Mouse (Mus musculus) intestine, postnatal 0 days (tissue): ENCODE measurements at regions not wholly inside any gene's neighbourhood (a gene's known extent, or its start where the extent isn't known, plus 50 kb on each side); places are given as distances from the start of the nearest gene placed in this dataset.

Source experiments
- ATAC-seq: fragments of 200-750 bp; cut with Nextera tagmentation; 2 replicates; pipeline ENCODE4 v1.8.0; 2017; ENCODE audit warnings: mild to moderate bottlenecking, moderate TSS enrichment, moderate library complexity
- H3K27ac ChIP-seq: fragments of 300-500 bp; sonication (generic); 2 replicates; pipeline ENCODE4 v1.5.1; 2014; ENCODE audit warnings: mild to moderate bottlenecking, low read depth, low read length, moderate library complexity
- H3K27me3 ChIP-seq: fragments of 300-500 bp; sonication (generic); replicated peaks from 2 replicates; pipeline ENCODE4 v1.6.1; 2014; ENCODE audit warnings: low read length, mixed read lengths; ENCODE audit not compliant: control insufficient read depth, insufficient read depth
- H3K36me3 ChIP-seq: fragments of 300-500 bp; sonication (generic); 2 replicates; pipeline ENCODE4 v1.6.1; 2014; ENCODE audit warnings: mild to moderate bottlenecking, moderate library complexity; ENCODE audit not compliant: control insufficient read depth, insufficient read depth
- H3K4me1 ChIP-seq: fragments of 300-500 bp; sonication (generic); replicated peaks from 2 replicates; pipeline ENCODE4 v1.6.1; 2014; ENCODE audit warnings: antibody characterized with exemption, low read length, mixed read lengths; ENCODE audit not compliant: control insufficient read depth, insufficient read depth
- H3K4me2 ChIP-seq: fragments of 300-500 bp; sonication (generic); replicated peaks from 2 replicates; pipeline ENCODE4 v1.6.1; 2014; ENCODE audit warnings: low read depth, mild to moderate bottlenecking, moderate library complexity
- H3K4me3 ChIP-seq: fragments of 300-500 bp; sonication (generic); 2 replicates; pipeline ENCODE4 v1.5.1; 2014; ENCODE audit warnings: low read depth, low read length
- H3K9ac ChIP-seq: fragments of 300-500 bp; sonication (generic); 2 replicates; pipeline ENCODE4 v1.6.1; 2014; ENCODE audit warnings: mild to moderate bottlenecking, low read depth, low read length
- H3K9me3 ChIP-seq: fragments of 300-500 bp; sonication (generic); 2 replicates; pipeline ENCODE4 v1.6.1; 2016; ENCODE audit warnings: mixed run types; ENCODE audit not compliant: control insufficient read depth
- CTCF ChIP-seq: sonication (generic); IDR thresholded peaks from 2 replicates; pipeline ENCODE4 v1.5.1; 2016; ENCODE audit warnings: low read depth, mild to moderate bottlenecking, control low read depth, antibody characterized with exemption, moderate library complexity
- WGBS: fragments of 180-500 bp; shearing (Covaris S2); extraction: QIAGEN DNeasy Blood & Tissue Kit; methylation state at CpG from one replicate; pipeline ENCODE4 v1.1.7; 2014; 5-methylcytosine and 5-hydroxymethylcytosine counted together

- whole genome bisulfite sequencing: 57% methylated on average over 3 of the region's 3 CpGs
- no peak overlapping the region for H3K4me3 ChIP-seq
Measured at GRCm38 (mm10) chr5:97190695-97191094, 79.3 kb upstream of the Paqr3 start.

DNA sequence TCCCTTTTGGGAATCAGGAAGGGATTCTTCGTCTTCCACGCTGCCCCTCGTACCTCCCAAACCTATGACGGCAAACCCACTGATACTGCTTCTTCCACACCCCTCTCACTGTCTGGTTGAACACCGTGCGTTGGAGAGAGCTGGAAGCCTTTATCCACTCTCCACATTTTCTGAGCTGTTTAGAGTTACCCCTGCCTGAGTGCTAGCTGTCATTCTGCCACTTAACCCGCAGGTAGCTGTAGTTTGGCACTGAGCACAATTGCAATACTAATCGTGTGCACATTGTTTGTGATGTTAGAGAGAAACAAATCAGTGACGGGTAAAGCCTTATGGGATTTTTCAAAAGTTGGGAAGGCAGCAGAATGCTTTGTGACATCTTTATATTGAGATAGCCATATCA, 73.1 kb upstream of the Paqr3 start:
- H3K9ac ChIP-seq: no peak overlapping the region
- no peak overlapping the region for H3K4me2 ChIP-seq
- H3K4me3 ChIP-seq: no peak overlapping the region
- H3K9me3 ChIP-seq: no peaks in the 10 kb centered on the region
- no peaks in the 10 kb centered on the region for H3K4me1 ChIP-seq
- 61% methylated on average over 9 of the region's 9 CpGs for WGBS
- H3K36me3 ChIP-seq: no peaks in the 10 kb centered on the region
- no peaks in the 10 kb centered on the region for H3K27me3 ChIP-seq
- TF ChIP-seq CTCF: no peak
- no peak for ATAC-seq
- H3K27ac ChIP-seq: no peak overlapping the region

More at GRCm38 (mm10) chr5:97190695-97191094, 79.3 kb upstream of the Paqr3 start:
- no peak for TF ChIP-seq CTCF
- ATAC-seq: no peak
- H3K4me1 ChIP-seq: no peaks in the 10 kb centered on the region
- H3K9ac ChIP-seq: no peak overlapping the region
- no peaks in the 10 kb centered on the region for H3K27me3 ChIP-seq
- no peak overlapping the region for H3K27ac ChIP-seq
- no peak overlapping the region for H3K4me2 ChIP-seq
- no peaks in the 10 kb centered on the region for H3K36me3 ChIP-seq
- no peaks in the 10 kb centered on the region for H3K9me3 ChIP-seq

DNA sequence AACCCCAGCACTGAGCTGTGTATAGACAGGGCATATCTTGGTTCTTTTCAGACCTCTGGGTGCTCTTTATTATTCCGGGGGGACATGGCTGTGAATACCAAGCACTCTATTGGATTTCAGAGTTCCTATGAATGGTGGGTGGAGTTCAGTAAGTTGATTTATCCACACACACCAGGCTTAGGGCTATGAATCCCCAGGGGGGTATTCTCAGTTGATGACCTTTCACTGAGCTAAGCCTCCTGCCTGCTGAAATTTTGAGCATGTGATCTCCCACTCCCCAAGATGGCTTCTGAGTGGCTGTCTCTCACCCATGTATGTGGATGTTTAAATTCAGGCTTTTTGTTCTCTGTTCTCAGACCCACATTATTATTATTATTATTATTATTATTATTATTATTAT, 69.9 kb upstream of the Paqr3 start:
- no peak for TF ChIP-seq CTCF
- Histone ChIP-seq H3K4me1 (no peaks in the 10 kb centered on the region), H3K4me3 (no peak overlapping the region), H3K36me3 (no peaks in the 10 kb centered on the region), H3K9ac (no peak overlapping the region), H3K27me3 (no peaks in the 10 kb centered on the region), H3K4me2 (no peak overlapping the region), H3K27ac (no peak overlapping the region), H3K9me3 (no peaks in the 10 kb centered on the region)
- 89% methylated on average over 1 of the region's 1 CpGs for WGBS
- ATAC-seq: no peak

GRCm38 (mm10) chr5:97174446-97174845, 63.0 kb upstream of the Paqr3 start:
- H3K9me3 ChIP-seq: no peaks in the 10 kb centered on the region
- TF ChIP-seq CTCF: no peak
- no peak for ATAC-seq
- no peaks in the 10 kb centered on the region for H3K4me1 ChIP-seq
- 82% methylated on average over 8 of the region's 8 CpGs for WGBS
- no peaks in the 10 kb centered on the region for H3K27me3 ChIP-seq
- no peak overlapping the region for H3K9ac ChIP-seq
- H3K36me3 ChIP-seq: no peaks in the 10 kb centered on the region
- no peak overlapping the region for H3K27ac ChIP-seq
- no peak overlapping the region for H3K4me2 ChIP-seq
- H3K4me3 ChIP-seq: no peak overlapping the region

GRCm38 (mm10) chr5:97167401-97168249, 56.2 kb upstream of the Paqr3 start:
- Histone ChIP-seq H3K4me3 (no peak overlapping the region), H3K4me2 (no peak overlapping the region), H3K9ac (no peak overlapping the region), H3K27ac (no peak overlapping the region), H3K9me3 (no peaks in the 10 kb centered on the region), H3K36me3 (no peaks in the 10 kb centered on the region), H3K27me3 (no peaks in the 10 kb centered on the region), H3K4me1 (no peaks in the 10 kb centered on the region)
- no peak for TF ChIP-seq CTCF
- no peak for ATAC-seq
- 66% methylated on average over 18 of the region's 18 CpGs for WGBS

DNA sequence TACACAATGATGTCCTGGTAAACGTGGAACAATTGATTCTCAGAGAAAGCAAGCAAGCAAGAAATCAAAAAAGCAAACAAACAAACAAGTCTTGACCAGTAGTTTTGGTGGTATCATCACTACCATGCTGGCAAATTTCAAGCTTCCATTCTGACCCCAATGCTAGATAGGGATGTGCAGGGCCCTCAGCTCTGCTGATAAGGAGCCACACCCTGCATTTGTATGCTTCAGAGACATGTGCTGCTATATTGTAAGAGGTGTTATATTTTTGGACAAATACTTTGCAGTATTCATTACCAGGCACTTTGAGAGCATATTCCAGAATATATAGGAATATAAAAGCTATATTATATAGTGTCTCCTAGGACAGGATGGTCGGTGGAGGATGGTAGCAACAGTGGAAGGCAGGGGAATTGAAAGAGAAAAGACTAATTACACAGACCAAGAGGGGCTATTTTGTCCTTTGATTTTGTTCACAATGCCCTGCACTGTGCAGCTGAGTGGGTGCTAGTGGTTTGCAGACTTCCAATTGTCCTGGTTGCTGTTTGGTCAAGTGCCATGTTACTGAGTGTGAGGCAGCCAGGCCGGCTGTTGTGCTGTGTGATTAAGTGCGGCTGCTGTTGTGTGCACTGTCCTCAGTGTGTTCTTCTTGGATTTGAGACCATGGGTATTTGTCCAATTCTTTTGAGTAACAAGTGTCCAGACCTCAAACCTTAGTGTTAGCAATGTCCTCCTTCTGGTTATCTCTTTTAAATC, 54.9 kb upstream of the Paqr3 start:
- no peak overlapping the region for H3K4me3 ChIP-seq
- WGBS: 79% methylated on average over 4 of the region's 4 CpGs
- no peak overlapping the region for H3K27ac ChIP-seq
- ATAC-seq: no peak
- no peaks in the 10 kb centered on the region for H3K4me1 ChIP-seq
- no peaks in the 10 kb centered on the region for H3K9me3 ChIP-seq
- H3K27me3 ChIP-seq: no peaks in the 10 kb centered on the region
- no peaks in the 10 kb centered on the region for H3K36me3 ChIP-seq
- no peak overlapping the region for H3K4me2 ChIP-seq
- no peak overlapping the region for H3K9ac ChIP-seq
- TF ChIP-seq CTCF: no peak
